Mouse (Mus musculus) frontal cortex, postnatal 36 days (tissue): ENCODE measurements around the gene Nebl.

Experiments used
- DNase-seq, 2 experiments: peaks; one replicate each; pipeline ENCODE4 v3.0.0; 2022; ENCODE audit warnings: low spot score in 2 of 2

Gene Nebl

DNA sequence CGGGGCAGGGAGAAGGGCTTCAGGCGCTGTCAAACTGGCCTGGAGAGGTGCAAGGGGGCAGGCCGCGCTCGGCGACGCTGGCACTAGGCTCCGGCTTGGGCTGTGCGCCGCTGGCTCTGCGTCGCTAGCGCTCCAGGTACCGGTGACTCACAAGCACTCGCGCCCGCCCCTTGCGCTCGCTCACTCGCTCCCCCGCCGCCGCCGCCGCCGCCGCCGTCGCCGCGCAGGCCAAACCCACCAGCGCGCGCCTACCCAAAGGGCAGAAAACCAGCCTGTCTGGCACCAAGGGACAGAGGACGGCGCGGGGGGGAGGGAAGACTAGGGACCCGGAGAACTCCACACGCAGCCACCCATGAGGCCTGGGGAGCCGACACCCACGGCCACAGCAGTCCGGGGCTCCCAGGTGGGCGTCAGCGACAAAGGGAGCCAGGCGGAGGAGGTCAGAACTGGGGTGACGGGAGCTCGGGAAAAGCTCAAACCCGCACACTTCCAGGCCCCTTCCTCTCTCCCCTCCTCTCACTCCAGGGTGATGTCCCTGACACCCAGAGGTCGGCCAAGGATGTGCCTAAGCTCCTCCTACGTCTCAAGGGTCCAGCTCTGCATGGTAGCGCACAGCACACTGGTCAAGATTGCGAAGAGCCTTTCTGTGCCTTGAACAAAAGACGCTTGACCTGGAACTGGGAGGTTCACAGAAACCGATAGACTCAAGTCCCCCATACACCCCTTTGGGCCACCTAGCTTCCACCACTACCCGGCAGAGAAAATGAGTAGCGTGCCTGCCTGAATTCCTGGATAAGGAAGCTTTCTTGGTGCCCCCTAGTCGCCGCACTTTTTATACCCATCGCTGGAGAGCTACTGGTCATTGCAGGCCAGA, at the start of gene Nebl:
Gene Nebl (minus strand): TSS at position 508 of the 874 bp plus-strand sequence.
- peak; percentile 73 to 75 for DNase-seq

- peak; percentile 11 to 62 for DNase-seq
Observed at GRCm38 (mm10) chr2:17770246-17770825, 39.1 kb upstream of the Nebl start.

- no peak for DNase-seq
Observed at GRCm38 (mm10) chr2:17769242-17769755, 38.0 kb upstream of the Nebl start.

- DNase-seq = no peak
Observed at GRCm38 (mm10) chr2:17756271-17756670, 25.0 kb upstream of the Nebl start.

GRCm38 (mm10) chr2:17742051-17742763, 10.9 kb upstream of the Nebl start:
- DNase-seq = no peak

GRCm38 (mm10) chr2:17741555-17741954, 10.3 kb upstream of the Nebl start:
- no peak for DNase-seq

- DNase-seq = no peak
Observed at GRCm38 (mm10) chr2:17740454-17740853, 9.2 kb upstream of the Nebl start.

GRCm38 (mm10) chr2:17732210-17732609, 946 bp upstream of the Nebl start:
- DNase-seq = no peak

DNA sequence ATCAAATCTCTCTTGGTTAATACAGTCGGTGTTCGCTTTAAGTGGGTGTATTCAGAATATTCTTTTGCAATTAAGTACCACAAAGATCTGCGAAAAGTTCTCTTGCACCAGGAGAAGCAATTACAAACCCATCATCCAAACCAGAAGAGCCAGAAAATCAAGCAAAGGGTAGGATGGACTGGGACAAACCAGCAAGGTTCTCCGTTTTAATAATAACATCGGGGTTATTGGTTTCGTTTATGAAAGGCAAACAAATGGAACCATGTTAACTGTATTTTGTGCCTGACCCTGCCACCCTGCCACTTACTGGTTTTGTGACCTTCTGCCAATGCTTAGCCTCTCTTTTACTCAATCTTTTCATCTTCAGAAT, 552 bp upstream of the Nebl start:
- no peak for DNase-seq

GRCm38 (mm10) chr2:17730648-17730956, 662 bp downstream of the Nebl start:
- no peak for DNase-seq

- DNase-seq = peak; percentile 40 to 41
Observed at GRCm38 (mm10) chr2:17729770-17730647, 1.3 kb downstream of the Nebl start.

DNA sequence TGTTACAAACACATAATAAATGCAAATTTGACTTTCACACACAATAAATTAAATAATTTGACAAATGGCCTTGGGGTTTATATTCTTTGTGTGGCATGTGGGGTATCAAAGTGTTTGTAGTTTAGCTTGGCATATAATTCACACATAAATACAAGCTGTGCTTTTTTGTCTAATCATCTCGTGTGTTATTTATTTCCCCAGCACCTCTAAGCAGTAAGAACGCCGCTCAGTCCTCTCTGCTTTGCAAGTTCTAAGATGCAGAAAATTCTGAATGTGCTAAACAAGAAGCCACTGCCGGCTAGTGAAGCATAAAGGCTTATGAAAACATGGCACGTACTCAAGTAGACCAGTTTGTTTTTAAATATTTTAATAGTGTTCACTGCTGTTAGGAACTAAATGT, 6.9 kb downstream of the Nebl start:
- no peak for DNase-seq

DNA sequence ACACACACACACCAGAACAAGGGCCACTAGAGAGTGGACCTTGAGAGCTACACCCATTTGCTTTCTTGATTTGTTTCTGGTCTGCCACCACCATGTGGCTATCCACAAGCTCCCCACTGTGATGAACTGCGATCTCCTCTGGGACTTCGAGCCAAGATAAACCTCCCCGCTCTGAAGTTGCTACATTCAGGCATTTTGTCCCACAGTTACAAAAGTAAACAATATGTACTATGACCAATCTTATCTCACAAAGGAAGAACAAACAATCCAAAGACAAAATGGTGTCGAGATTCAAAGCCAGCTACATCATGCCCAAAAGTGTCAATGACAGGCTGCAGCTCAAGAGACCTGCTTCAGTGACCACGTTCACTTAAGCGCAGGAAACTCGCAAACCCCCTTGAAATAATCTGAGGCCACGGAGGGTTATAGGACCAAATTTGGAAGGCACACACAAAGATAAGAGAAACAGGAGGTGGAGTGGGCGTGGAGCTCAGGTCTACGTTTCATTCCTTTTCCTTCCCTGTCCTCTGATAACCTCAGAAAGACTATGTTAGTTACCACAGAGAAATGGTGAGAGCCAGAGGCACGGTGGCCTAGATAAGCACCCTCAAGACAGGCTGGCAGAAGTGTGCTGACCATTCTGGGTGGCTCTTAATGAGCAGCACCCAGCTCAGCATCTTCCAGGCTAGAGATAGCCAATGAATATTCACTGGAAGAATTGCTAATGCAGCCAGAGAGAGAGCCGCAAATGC, 7.8 kb downstream of the Nebl start:
- no peak for DNase-seq

GRCm38 (mm10) chr2:17721177-17721715, 10.0 kb downstream of the Nebl start:
- DNase-seq = no peak

GRCm38 (mm10) chr2:17718281-17718680, 13.0 kb downstream of the Nebl start:
- no peak for DNase-seq

- no peak for DNase-seq
Observed at GRCm38 (mm10) chr2:17717200-17717599, 14.1 kb downstream of the Nebl start.

- peak in 1 of 2 experiments; percentile 38 for DNase-seq
Observed at GRCm38 (mm10) chr2:17715149-17715767, 16.0 kb downstream of the Nebl start.

GRCm38 (mm10) chr2:17714661-17715060, 16.6 kb downstream of the Nebl start:
- DNase-seq = no peak

GRCm38 (mm10) chr2:17714124-17714523, 17.1 kb downstream of the Nebl start:
- DNase-seq = no peak

GRCm38 (mm10) chr2:17711216-17711615, 20.0 kb downstream of the Nebl start:
- DNase-seq = no peak
